ENCODE assay signal across 13 mouse cellular contexts in the genomic region with DNA sequence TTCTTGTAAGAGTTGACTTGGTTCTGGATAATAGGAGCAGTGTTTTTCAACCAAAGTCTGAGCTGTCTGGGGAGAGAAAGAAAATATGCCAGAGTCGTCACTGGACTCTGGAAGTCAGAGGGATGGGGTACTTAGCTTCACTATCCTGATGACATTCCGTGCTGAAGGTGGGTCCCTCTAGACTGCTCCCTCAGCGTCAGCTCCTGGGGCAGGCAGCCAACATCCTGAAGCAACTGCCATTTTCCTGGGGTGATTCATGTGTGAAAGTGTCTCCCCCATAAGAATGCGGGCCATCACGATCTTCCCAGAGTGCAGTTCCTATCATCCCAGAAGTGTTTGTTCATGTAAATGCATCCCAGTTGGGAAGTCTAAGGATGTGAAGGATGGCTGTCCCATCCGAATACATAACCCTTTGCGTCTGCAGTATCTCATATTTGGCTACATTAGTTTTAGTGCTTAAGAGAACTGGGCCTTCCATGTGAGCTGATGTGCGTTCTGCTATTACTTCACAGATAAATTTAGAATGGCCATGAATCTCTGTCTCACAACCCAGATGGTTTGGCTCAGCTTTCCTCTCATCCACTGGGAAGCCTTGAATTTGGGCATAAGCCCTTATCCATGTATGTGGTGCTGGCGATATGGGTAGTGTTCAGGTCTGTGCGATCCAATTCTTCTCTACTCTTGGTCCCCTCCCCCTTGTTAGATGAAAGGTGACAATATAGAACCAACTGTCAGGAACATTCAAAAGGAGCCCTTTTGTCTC.
DNase-seq lines count a peak whose midpoint lies in the region; ATAC-seq lines count a peak whose summit lies in the region.
"Had no signal": no experiment of that assay in that cellular context is flagged by ENCODE, and none has a peak within 500 bp of the region (broad histone marks: within the 10 kb centered on the region; RNA-seq: fewer than 3 reads in every experiment).

No protein-coding gene starts in this region.

- H3K9me3 ChIP-seq in forebrain, embryonic 16.5 days (ENCODE audit: control insufficient read depth, low read length) = no peaks in the 10 kb centered on the region
- H3K9me3 ChIP-seq: forebrain, embryonic 13.5 days; liver, embryonic 15.5 days had no signal

- no peak overlapping the region for H3K4me3 ChIP-seq in forebrain, embryonic 16.5 days (replicated peaks; ENCODE audit: low read length)
- H3K4me3 ChIP-seq: embryonic facial prominence, embryonic 10.5 days; forebrain, embryonic 13.5 days; liver, embryonic 15.5 days had no signal

- H3K9ac ChIP-seq in forebrain, embryonic 16.5 days (replicated peaks; ENCODE audit: low read depth, low read length) = no peak overlapping the region
- H3K9ac ChIP-seq: forebrain, embryonic 13.5 days; liver, embryonic 15.5 days had no signal

- no peaks in the 10 kb centered on the region for H3K36me3 ChIP-seq in forebrain, embryonic 16.5 days (ENCODE audit: control insufficient read depth, insufficient read depth)
- H3K36me3 ChIP-seq: embryonic facial prominence, embryonic 10.5 days; liver, embryonic 15.5 days had no signal

- no peak for ATAC-seq in forebrain, embryonic 16.5 days
- ATAC-seq: forebrain, embryonic 13.5 days; midbrain, embryonic 16.5 days had no signal

- H3K27ac ChIP-seq in forebrain, embryonic 16.5 days (ENCODE audit: low read length) = no peak overlapping the region
- H3K27ac ChIP-seq: embryonic facial prominence, embryonic 10.5 days; forebrain, embryonic 13.5 days; liver, embryonic 15.5 days had no signal

- WGBS in forebrain, embryonic 16.5 days = 84% methylated on average over 10 of the region's 10 CpGs

- no peaks in the 10 kb centered on the region for H3K4me1 ChIP-seq in forebrain, embryonic 16.5 days (replicated peaks; ENCODE audit: control insufficient read depth, insufficient read depth, low read length)
- H3K4me1 ChIP-seq: forebrain, embryonic 13.5 days; liver, embryonic 15.5 days had no signal

- no peaks in the 10 kb centered on the region for H3K27me3 ChIP-seq in forebrain, embryonic 16.5 days (replicated peaks; ENCODE audit: control insufficient read depth, insufficient read depth, low read length)
- H3K27me3 ChIP-seq: forebrain, embryonic 13.5 days; liver, embryonic 15.5 days had no signal

- DNase-seq in kidney, postnatal 10 days = peak; percentile 36
- DNase-seq in kidney, adult 8-10 months = no peak
- peak; percentile 39 for DNase-seq in urinary bladder, postnatal 14 days (ENCODE audit: low spot score)
- no peak for DNase-seq in urinary bladder, adult 2 months (ENCODE audit: low spot score)
- DNase-seq in heart, postnatal 10 days = peak; percentile 47 to 48
- DNase-seq in embryo, embryonic 9.5 days (ENCODE audit: extremely low spot score) = no peak
- DNase-seq: cerebellum, adult 11 months; kidney, adult 2 months had no signal

- no peak overlapping the region for H3K4me2 ChIP-seq in forebrain, embryonic 16.5 days (ENCODE audit: low read length)
- H3K4me2 ChIP-seq: forebrain, embryonic 13.5 days; liver, embryonic 15.5 days had no signal

- intact Hi-C loops in heart, postnatal 10 days (cut with DNase I) = no loop called here

Comparison
In these comparisons a context has a peak if more than half of its experiments do, and no peak if none do; other contexts are left out.
1. DNase-seq: peak in kidney, postnatal 10 days (single experiment), urinary bladder, postnatal 14 days (single experiment) and heart, postnatal 10 days (2 of 2); none in kidney, adult 8-10 months (0 of 2), urinary bladder, adult 2 months (single experiment) and embryo, embryonic 9.5 days (single experiment).